Mouse (Mus musculus): ENCODE measurements around the gene Depdc5.

- TF ChIP-seq CTCF (IDR thresholded peaks at IDR 0.05; ENCODE audit: insufficient read depth, low read length) (no peak), POLR2A (IDR thresholded peaks at IDR 0.05; ENCODE audit: borderline replicate concordance, extremely low read depth, low read depth, low read length) (no peak)
These were observed 36.5 kb upstream of the Depdc5 start, which contains the start of gene Gm20671 for GRCm38 (mm10) chr5:32827009-32827408.

All from lung, adult 2 months (tissue).